Mouse (Mus musculus): Measurements from ENCODE around the gene Rab6a.
A peak's percentile ranks its signal among the peaks of the same experiment; 100 is the strongest.

The Rab6a gene

GRCm38 (mm10) chr7:100684081-100684480, 76.9 kb downstream of the Rab6a start:
- no peak for DNase-seq

- peak; percentile 22 to 43 for DNase-seq
These were observed 77.3 kb downstream of the Rab6a start for GRCm38 (mm10) chr7:100684538-100684937.

GRCm38 (mm10) chr7:100685061-100686030, 78.1 kb downstream of the Rab6a start:
- DNase-seq, result peak; percentile 53 to 74

GRCm38 (mm10) chr7:100688471-100688870, 81.3 kb downstream of the Rab6a start:
- no peak for DNase-seq
